Mouse (Mus musculus) forebrain, embryonic 15.5 days (tissue): ENCODE results near the gene Fmo1. TPM values are rescaled to one million over a fixed set of nuclear protein-coding genes. Genes with fewer than 3 reads are reported as not detected.
A peak's percentile ranks its signal among the peaks of the same experiment; 100 is the strongest.

Experiments
- ATAC-seq: fragments of 200-750 bp; cut with Nextera tagmentation; replicated peaks from 2 replicates; pipeline ENCODE4 v1.8.0; 2017; ENCODE audit warnings: mild to moderate bottlenecking, moderate TSS enrichment, moderate library complexity
- H3K27ac ChIP-seq: fragments of 300-500 bp; sonication (generic); replicated peaks from 2 replicates; pipeline ENCODE4 v1.5.1; 2015; ENCODE audit warnings: mild to moderate bottlenecking, inconsistent platforms
- H3K27me3 ChIP-seq: fragments of 300-500 bp; sonication (generic); 2 replicates; pipeline ENCODE4 v1.6.1; 2015; ENCODE audit warnings: inconsistent platforms
- H3K36me3 ChIP-seq: fragments of 300-500 bp; sonication (generic); 2 replicates; pipeline ENCODE4 v1.6.1; 2015; ENCODE audit warnings: mild to moderate bottlenecking, inconsistent platforms
- H3K4me1 ChIP-seq: fragments of 300-500 bp; sonication (generic); 2 replicates; pipeline ENCODE4 v1.6.1; 2015; ENCODE audit warnings: inconsistent platforms
- H3K4me2 ChIP-seq: fragments of 300-500 bp; sonication (generic); replicated peaks from 2 replicates; pipeline ENCODE4 v1.6.1; 2015; ENCODE audit warnings: mild to moderate bottlenecking, inconsistent platforms
- H3K4me3 ChIP-seq: fragments of 300-500 bp; sonication (generic); 2 replicates; pipeline ENCODE4 v1.5.1; 2015; ENCODE audit warnings: mild to moderate bottlenecking, inconsistent platforms
- H3K9ac ChIP-seq: fragments of 300-500 bp; sonication (generic); replicated peaks from 2 replicates; pipeline ENCODE4 v1.6.1; 2015; ENCODE audit warnings: mild to moderate bottlenecking, inconsistent platforms
- H3K9me3 ChIP-seq: fragments of 300-500 bp; sonication (generic); 2 replicates; pipeline ENCODE4 v1.6.1; 2016; ENCODE audit warnings: inconsistent platforms
- WGBS: fragments of 180-500 bp; shearing (Covaris S2); methylation state at CpG from one replicate; pipeline ENCODE4 v1.1.7; 2015; ENCODE audit warnings: mixed read lengths; 5-methylcytosine and 5-hydroxymethylcytosine counted together
- polyA plus RNA-seq: library from polyadenylated mRNA; unstranded; fragments of >200 nt; fragmentation: Nextera tagmentation; extraction: Ambion mirVana; gene quantifications from 2 replicates; pipeline ENCODE4 v1.2.1, GENCODE M21; 2015

Gene Fmo1
- polyA plus RNA-seq, result 15.3 and 16.1 TPM in 2 replicates

- 71% methylated on average over 7 of the region's 7 CpGs for WGBS
- H3K27ac ChIP-seq, result no peak within 1 kb of the TSS
- H3K9me3 ChIP-seq, result no peaks in the 10 kb centered on the region
- no peaks in the 10 kb centered on the region for H3K4me1 ChIP-seq
- H3K4me3 ChIP-seq, result no peak within 1 kb of the TSS
- ATAC-seq, result no peak
- H3K36me3 ChIP-seq, result no peaks in the 10 kb centered on the region
- H3K9ac ChIP-seq, result no peak within 1 kb of the TSS
- no peak within 1 kb of the TSS for H3K4me2 ChIP-seq
- no peaks in the 10 kb centered on the region for H3K27me3 ChIP-seq
These were observed at the start of gene Fmo1 for GRCm38 (mm10) chr1:162866280-162866681. Gene Fmo1, minus strand, starts transcription at chr1:162866610.

DNA sequence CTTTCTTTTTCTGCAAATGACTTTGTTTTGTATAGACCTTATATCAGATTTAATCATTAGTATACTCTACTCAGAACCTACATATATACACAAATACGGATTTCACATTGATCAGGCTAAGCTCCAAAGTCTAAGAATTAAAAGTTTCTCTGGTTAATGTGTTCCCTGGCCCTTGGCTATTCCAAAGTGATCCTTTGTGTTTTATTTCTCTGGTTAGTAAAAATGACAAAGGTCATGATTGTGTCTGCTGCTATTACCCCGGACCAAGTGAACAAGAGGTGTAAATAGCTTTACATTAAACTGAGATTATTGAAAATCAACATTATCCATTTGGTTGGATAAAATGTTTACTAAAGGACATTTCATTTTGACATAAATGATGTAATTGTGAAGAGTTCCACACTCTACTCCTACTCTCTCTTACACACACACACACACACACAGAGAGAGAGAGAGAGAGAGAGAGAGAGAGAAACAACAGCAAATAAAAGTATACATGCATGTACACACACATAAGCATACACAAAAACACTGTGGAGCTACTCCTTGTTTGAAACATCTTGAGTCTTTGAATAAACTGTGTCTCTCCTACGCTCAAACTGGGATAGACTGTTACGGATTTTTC is 48.6 kb upstream of the Fmo1 start:
- Histone ChIP-seq H3K9me3 (no peaks in the 10 kb centered on the region), H3K36me3 (no peaks in the 10 kb centered on the region), H3K4me3 (no peak overlapping the region), H3K4me2 (no peak overlapping the region), H3K27me3 (no peaks in the 10 kb centered on the region), H3K9ac (no peak overlapping the region), H3K27ac (no peak overlapping the region), H3K4me1 (no peaks in the 10 kb centered on the region)
- ATAC-seq, result no peak
- WGBS, result 91% methylated on average over 4 of the region's 4 CpGs

- Histone ChIP-seq H3K36me3 (no peaks in the 10 kb centered on the region), H3K27me3 (no peaks in the 10 kb centered on the region), H3K4me2 (no peak overlapping the region), H3K9ac (no peak overlapping the region), H3K4me1 (no peaks in the 10 kb centered on the region), H3K27ac (no peak overlapping the region), H3K9me3 (no peaks in the 10 kb centered on the region), H3K4me3 (no peak overlapping the region)
- no peak for ATAC-seq
These were observed 45.7 kb upstream of the Fmo1 start for GRCm38 (mm10) chr1:162912085-162912484.

- Histone ChIP-seq H3K27ac (no peak overlapping the region), H3K4me2 (no peak overlapping the region), H3K36me3 (no peaks in the 10 kb centered on the region), H3K4me1 (peaks cover 4% of the 10 kb centered on the region; the same call in 1 of the 2 replicates), H3K9me3 (no peaks in the 10 kb centered on the region), H3K27me3 (no peaks in the 10 kb centered on the region), H3K9ac (no peak overlapping the region), H3K4me3 (no peak overlapping the region)
- ATAC-seq, result peak; percentile 64
- WGBS, result 33% methylated on average over 4 of the region's 4 CpGs
These were observed 35.5 kb upstream of the Fmo1 start for GRCm38 (mm10) chr1:162901879-162902278.

GRCm38 (mm10) chr1:162897838-162898811 is 31.7 kb upstream of the Fmo1 start, which contains the start of gene Fmo2:
Gene Fmo2, minus strand, starts transcription at chr1:162898726.
- Histone ChIP-seq H3K27me3 (no peaks in the 10 kb centered on the region), H3K9me3 (no peaks in the 10 kb centered on the region), H3K4me1 (peaks cover 4% of the 10 kb centered on the region; the same call in 1 of the 2 replicates), H3K4me2 (no peak within 1 kb of the TSS), H3K27ac (no peak within 1 kb of the TSS), H3K36me3 (no peaks in the 10 kb centered on the region), H3K9ac (no peak within 1 kb of the TSS), H3K4me3 (no peak within 1 kb of the TSS)
- WGBS, result 62% methylated on average over 14 of the region's 14 CpGs
- no peak for ATAC-seq

- WGBS, result 42% methylated on average over 6 of the region's 6 CpGs
- Histone ChIP-seq H3K36me3 (no peaks in the 10 kb centered on the region), H3K4me1 (no peaks in the 10 kb centered on the region), H3K4me3 (no peak overlapping the region), H3K27me3 (no peaks in the 10 kb centered on the region), H3K9me3 (no peaks in the 10 kb centered on the region), H3K4me2 (no peak overlapping the region), H3K9ac (no peak overlapping the region), H3K27ac (no peak overlapping the region)
- peak; percentile 81 for ATAC-seq
These were observed 29.5 kb upstream of the Fmo1 start for GRCm38 (mm10) chr1:162895900-162896299.

DNA sequence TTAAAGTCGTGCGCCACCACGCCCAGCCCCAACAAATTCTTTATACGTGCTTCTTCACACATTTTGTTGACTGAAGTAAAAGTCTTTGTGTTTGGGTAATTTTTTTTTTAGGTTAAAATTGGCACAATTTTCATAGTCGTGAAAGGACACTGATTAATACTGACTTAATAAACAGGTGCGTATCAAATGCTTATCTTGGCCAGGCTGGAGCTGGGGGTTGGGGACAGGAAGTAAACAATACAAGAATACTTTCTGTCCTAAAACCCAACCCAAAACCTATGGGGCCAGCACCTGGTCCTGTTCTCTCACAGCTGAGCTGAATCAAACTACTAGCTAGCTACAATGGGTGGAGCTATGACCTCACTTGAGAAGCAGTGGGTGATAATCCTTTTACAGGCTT is 26.6 kb upstream of the Fmo1 start:
- Histone ChIP-seq H3K27ac (no peak overlapping the region), H3K9me3 (no peaks in the 10 kb centered on the region), H3K9ac (no peak overlapping the region), H3K27me3 (no peaks in the 10 kb centered on the region), H3K4me3 (no peak overlapping the region), H3K4me2 (no peak overlapping the region), H3K4me1 (no peaks in the 10 kb centered on the region), H3K36me3 (no peaks in the 10 kb centered on the region)
- ATAC-seq, result no peak
- 95% methylated on average over 6 of the region's 6 CpGs for WGBS

GRCm38 (mm10) chr1:162891980-162892451 is 25.6 kb upstream of the Fmo1 start:
- 81% methylated on average over 6 of the region's 6 CpGs for WGBS
- no peaks in the 10 kb centered on the region for H3K9me3 ChIP-seq
- H3K4me1 ChIP-seq, result no peaks in the 10 kb centered on the region
- no peak overlapping the region for H3K27ac ChIP-seq
- H3K4me3 ChIP-seq, result no peak overlapping the region
- ATAC-seq, result no peak
- H3K4me2 ChIP-seq, result no peak overlapping the region
- H3K27me3 ChIP-seq, result no peaks in the 10 kb centered on the region
- no peaks in the 10 kb centered on the region for H3K36me3 ChIP-seq
- H3K9ac ChIP-seq, result no peak overlapping the region

GRCm38 (mm10) chr1:162888646-162889045 is 22.2 kb upstream of the Fmo1 start:
- no peak overlapping the region for H3K4me2 ChIP-seq
- ATAC-seq, result no peak
- H3K27ac ChIP-seq, result no peak overlapping the region
- no peak overlapping the region for H3K9ac ChIP-seq
- no peaks in the 10 kb centered on the region for H3K4me1 ChIP-seq
- H3K9me3 ChIP-seq, result no peaks in the 10 kb centered on the region
- H3K27me3 ChIP-seq, result no peaks in the 10 kb centered on the region
- H3K36me3 ChIP-seq, result no peaks in the 10 kb centered on the region
- no peak overlapping the region for H3K4me3 ChIP-seq
- 91% methylated on average over 12 of the region's 12 CpGs for WGBS

DNA sequence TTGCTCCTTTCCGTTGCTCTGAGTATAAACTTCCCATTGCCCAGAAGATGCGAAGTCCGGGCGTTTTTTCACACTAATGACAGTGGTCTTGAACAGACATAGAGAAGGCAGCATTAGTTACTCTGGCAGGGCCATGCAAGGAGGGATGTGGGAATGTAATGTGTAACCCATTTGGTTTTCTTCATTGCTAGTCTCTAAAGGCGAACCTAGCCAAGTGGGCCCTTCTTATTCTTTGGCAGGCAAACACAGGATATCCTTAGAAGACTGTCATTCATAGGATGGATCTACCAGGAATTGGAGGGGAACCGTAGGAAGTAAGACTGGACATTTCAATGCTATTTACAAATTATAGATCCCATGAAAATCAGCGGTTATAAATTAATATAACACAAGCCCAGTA is 21.2 kb upstream of the Fmo1 start:
- no peaks in the 10 kb centered on the region for H3K36me3 ChIP-seq
- H3K4me1 ChIP-seq, result no peaks in the 10 kb centered on the region
- no peak for ATAC-seq
- H3K9ac ChIP-seq, result no peak overlapping the region
- H3K27ac ChIP-seq, result no peak overlapping the region
- no peaks in the 10 kb centered on the region for H3K9me3 ChIP-seq
- no peak overlapping the region for H3K4me2 ChIP-seq
- H3K4me3 ChIP-seq, result no peak overlapping the region
- 90% methylated on average over 7 of the region's 7 CpGs for WGBS
- H3K27me3 ChIP-seq, result no peaks in the 10 kb centered on the region

- Histone ChIP-seq H3K36me3 (no peaks in the 10 kb centered on the region), H3K27ac (no peak overlapping the region), H3K27me3 (no peaks in the 10 kb centered on the region), H3K4me2 (no peak overlapping the region), H3K4me1 (no peaks in the 10 kb centered on the region), H3K9ac (no peak overlapping the region), H3K9me3 (no peaks in the 10 kb centered on the region), H3K4me3 (no peak overlapping the region)
- 88% methylated on average over 11 of the region's 11 CpGs for WGBS
- ATAC-seq, result no peak
These were observed 19.9 kb upstream of the Fmo1 start for GRCm38 (mm10) chr1:162886138-162886816.

DNA sequence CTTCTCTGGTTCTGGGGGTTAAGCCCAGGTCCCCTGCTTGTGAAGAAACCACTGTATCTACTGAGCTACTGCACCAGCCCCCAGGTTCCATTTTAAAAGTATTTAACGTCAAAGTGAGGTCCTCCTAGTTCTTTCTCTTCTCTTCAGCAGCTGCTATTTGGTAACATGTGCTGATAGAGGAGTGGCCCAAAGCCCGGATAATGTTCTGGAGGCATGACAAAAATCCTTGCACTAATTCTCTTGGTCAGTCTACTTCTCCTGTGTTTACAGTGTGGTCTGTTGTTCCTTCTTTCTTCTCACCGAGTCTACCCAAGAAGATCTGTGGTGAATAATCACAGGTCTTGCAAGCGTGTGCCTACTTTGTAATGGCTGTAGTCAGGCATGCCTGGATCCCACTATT is 16.3 kb upstream of the Fmo1 start:
- no peaks in the 10 kb centered on the region for H3K36me3 ChIP-seq
- H3K27me3 ChIP-seq, result no peaks in the 10 kb centered on the region
- ATAC-seq, result no peak
- no peak overlapping the region for H3K4me2 ChIP-seq
- no peaks in the 10 kb centered on the region for H3K9me3 ChIP-seq
- no peaks in the 10 kb centered on the region for H3K4me1 ChIP-seq
- H3K9ac ChIP-seq, result no peak overlapping the region
- WGBS, result 79% methylated on average over 4 of the region's 4 CpGs
- no peak overlapping the region for H3K27ac ChIP-seq
- no peak overlapping the region for H3K4me3 ChIP-seq
